Mouse (Mus musculus) MEL (cell line): Measurements from ENCODE around the gene Vmn2r1. TPM values are rescaled to one million over a fixed set of nuclear protein-coding genes. Genes with fewer than 3 reads are reported as not detected.

ENCODE experiments used
- DNase-seq: peaks from one replicate; pipeline ENCODE4 v3.0.0; 2011; ENCODE audit warnings: low read depth, low spot score
- H3K27ac ChIP-seq: 2 replicates; pipeline ENCODE4 v1.5.1; 2012; ENCODE audit warnings: low read depth, mild to moderate bottlenecking, control low read depth, low read length, moderate library complexity; ENCODE audit not compliant: control insufficient read depth
- H3K27me3 ChIP-seq, 2 experiments: fragments of 150-350 bp in 1 of 2; sonication (generic) in 1 of 2; 2 replicates each; pipeline ENCODE4 v1.6.1; 2012; ENCODE audit warnings: low read length in 2 of 2, mild to moderate bottlenecking in 2 of 2, improper control_type of control experiment in 1 of 2, moderate library complexity in 1 of 2; ENCODE audit not compliant: insufficient read depth in 2 of 2, control insufficient read depth in 1 of 2
- H3K36me3 ChIP-seq, 2 experiments: 2 replicates each; pipeline ENCODE4 v1.6.1; 2012 to 2014; ENCODE audit warnings: low read length in 2 of 2, improper control_type of control experiment in 1 of 2, inconsistent platforms in 1 of 2, mild to moderate bottlenecking in 1 of 2; ENCODE audit not compliant: insufficient read depth in 2 of 2, control insufficient read depth in 1 of 2
- H3K4me1 ChIP-seq, 2 experiments: fragments of 150-350 bp in 1 of 2; sonication (generic) in 1 of 2; 2 replicates each; pipeline ENCODE4 v1.6.1; 2012; ENCODE audit warnings: low read length in 2 of 2, improper control_type of control experiment in 1 of 2, mild to moderate bottlenecking in 1 of 2; ENCODE audit not compliant: insufficient read depth in 2 of 2, control insufficient read depth in 1 of 2
- H3K4me3 ChIP-seq, 2 experiments: fragments of 150-350 bp in 1 of 2; sonication (generic) in 1 of 2; 2 replicates each; pipeline ENCODE4 v1.5.1; 2012; ENCODE audit warnings: low read depth in 2 of 2, low read length in 2 of 2, mild to moderate bottlenecking in 2 of 2, moderate library complexity in 2 of 2, control low read depth in 1 of 2, improper control_type of control experiment in 1 of 2; ENCODE audit not compliant: control insufficient read depth in 1 of 2, insufficient read depth in 1 of 2
- H3K79me2 ChIP-seq: 2 replicates; pipeline ENCODE4 v1.6.1; 2012; ENCODE audit warnings: mild to moderate bottlenecking, low read length, moderate library complexity; ENCODE audit not compliant: control insufficient read depth, poor library complexity, insufficient read depth
- H3K9ac ChIP-seq: 2 replicates; pipeline ENCODE4 v1.6.1; 2012; ENCODE audit warnings: low read depth, mild to moderate bottlenecking, control low read depth, low read length, moderate library complexity; ENCODE audit not compliant: control insufficient read depth, poor library complexity, severe bottlenecking
- H3K9me3 ChIP-seq: fragments of 150-350 bp; sonication (generic); replicated peaks from 2 replicates; pipeline ENCODE4 v1.6.1; 2012; ENCODE audit warnings: mild to moderate bottlenecking, low read length, improper control_type of control experiment, moderate library complexity; ENCODE audit not compliant: insufficient read depth
- CHD2 ChIP-seq: IDR thresholded peaks from 2 replicates; pipeline ENCODE4 v1.6.1; 2011; ENCODE audit warnings: low read length, improper control_type of control experiment
- E2F4 ChIP-seq: IDR thresholded peaks from 2 replicates; pipeline ENCODE4 v1.6.1; 2011; ENCODE audit warnings: low read depth, low read length, improper control_type of control experiment, borderline replicate concordance
- GABPA ChIP-seq: IDR thresholded peaks from 2 replicates; pipeline ENCODE4 v1.6.1; 2012; ENCODE audit warnings: low read depth, mild to moderate bottlenecking, inconsistent platforms, low read length, improper control_type of control experiment, moderate library complexity
- GATA1 ChIP-seq: IDR thresholded peaks from 2 replicates; pipeline ENCODE4 v1.6.1; 2011; ENCODE audit warnings: low read depth, low read length, improper control_type of control experiment
- HCFC1 ChIP-seq: IDR thresholded peaks from 2 replicates; pipeline ENCODE4 v1.6.1; 2012; ENCODE audit warnings: low read depth, mild to moderate bottlenecking, inconsistent platforms, low read length, improper control_type of control experiment, moderate library complexity
- MAX ChIP-seq: IDR thresholded peaks from 2 replicates; pipeline ENCODE4 v1.6.1; 2011; ENCODE audit warnings: low read length, improper control_type of control experiment
- MAZ ChIP-seq: IDR thresholded peaks from 2 replicates; pipeline ENCODE4 v1.6.1; 2012; ENCODE audit warnings: low read depth, mild to moderate bottlenecking, inconsistent platforms, low read length, improper control_type of control experiment
- MYB ChIP-seq: IDR thresholded peaks from 2 replicates; pipeline ENCODE4 v1.6.1; 2011; ENCODE audit warnings: mild to moderate bottlenecking, low read depth, low read length, improper control_type of control experiment
- MYC ChIP-seq: IDR thresholded peaks from 2 replicates; pipeline ENCODE4 v1.6.1; 2011; ENCODE audit warnings: low read depth, mild to moderate bottlenecking, low read length, improper control_type of control experiment, moderate library complexity
- NRF1 ChIP-seq: IDR thresholded peaks from 2 replicates; pipeline ENCODE4 v1.6.1; 2014; ENCODE audit warnings: low read depth, mild to moderate bottlenecking, inconsistent platforms, low read length, improper control_type of control experiment, moderate library complexity; ENCODE audit not compliant: poor library complexity, insufficient read depth, severe bottlenecking
- POLR2AphosphoS2 ChIP-seq: IDR thresholded peaks from 2 replicates; pipeline ENCODE4 v1.6.1; 2011; ENCODE audit warnings: low read length, improper control_type of control experiment
- RAD21 ChIP-seq: IDR thresholded peaks from 2 replicates; pipeline ENCODE4 v1.6.1; 2011; ENCODE audit warnings: mild to moderate bottlenecking, low read depth, low read length, improper control_type of control experiment
- SIN3A ChIP-seq: IDR thresholded peaks from 2 replicates; pipeline ENCODE4 v1.6.1; 2012; ENCODE audit warnings: low read length, improper control_type of control experiment, inconsistent platforms
- SMC3 ChIP-seq: IDR thresholded peaks from 2 replicates; pipeline ENCODE4 v1.6.1; 2011; ENCODE audit warnings: low read depth, low read length, improper control_type of control experiment
- TBP ChIP-seq: IDR thresholded peaks from 2 replicates; pipeline ENCODE4 v1.8.0; 2011; ENCODE audit warnings: low read depth, low read length, improper control_type of control experiment
- TCF12 ChIP-seq: IDR thresholded peaks from 2 replicates; pipeline ENCODE4 v1.6.1; 2014; ENCODE audit warnings: low read depth, mild to moderate bottlenecking, inconsistent platforms, low read length, improper control_type of control experiment, moderate library complexity
- ZNF384 ChIP-seq: IDR thresholded peaks from 2 replicates; pipeline ENCODE4 v1.6.1; 2012; ENCODE audit warnings: low read depth, mild to moderate bottlenecking, inconsistent platforms, low read length, improper control_type of control experiment
- polyA plus RNA-seq, 2 experiments: library from polyadenylated mRNA; stranded (reverse) in 1 of 2; unstranded in 1 of 2; fragments of >175 nt in 1 of 2; fragments of >200 nt in 1 of 2; gene quantifications; 2 replicates each; pipeline versions ENCODE4 v1.2.1 to v1.2.4; 2012; ENCODE audit warnings: low replicate concordance in 2 of 2, low read depth in 1 of 2; ENCODE audit not compliant: insufficient read length in 2 of 2, insufficient read depth in 1 of 2, missing spikeins in 1 of 2
- total RNA-seq: library from RNA; depleted of rRNA; stranded (reverse); fragments of 300-350 nt; gene quantifications from 2 replicates; pipeline ENCODE4 v1.2.3, GENCODE M21; 2012; rRNA removed

The Vmn2r1 gene
- total and polyA plus RNA-seq, 3 experiments = 0.01 TPM; not detected in 2

GRCm38 (mm10) chr3:64141878-64142508 is 60.6 kb downstream of the Vmn2r1 start, which contains the start of gene Vmn2r2:
TSS of gene Vmn2r2 (minus strand) at chr3:64141928.
- Histone ChIP-seq H3K4me3 (no peak within 1 kb of the TSS), H3K79me2 (no peaks in the 10 kb centered on the region), H3K36me3 (no peaks in the 10 kb centered on the region), H3K27ac (no peak within 1 kb of the TSS), H3K9ac (no peak within 1 kb of the TSS), H3K9me3 (no peaks in the 10 kb centered on the region), H3K4me1 (no peaks in the 10 kb centered on the region), H3K27me3 (no peaks in the 10 kb centered on the region; a peak in 1 of 4 replicates)
- TF ChIP-seq TBP = no peak
- no peak for TF ChIP-seq RAD21
- TF ChIP-seq SMC3 = no peak
- TF ChIP-seq HCFC1 = no peak
- no peak for TF ChIP-seq MYC
- no peak for TF ChIP-seq NRF1
- TF ChIP-seq POLR2AphosphoS2 = no peak
- TF ChIP-seq GABPA = no peak
- TF ChIP-seq GATA1 = no peak
- TF ChIP-seq ZNF384 = no peak
- TF ChIP-seq MAZ = no peak
- no peak for TF ChIP-seq CHD2
- no peak for TF ChIP-seq E2F4
- no peak for TF ChIP-seq MAX
- TF ChIP-seq SIN3A = no peak
- no peak for TF ChIP-seq TCF12
- TF ChIP-seq MYB = no peak
- DNase-seq = no peak

Other genes starting within 250 kb of the Vmn2r1 start
- gene Plch1, start 182.1 kb upstream of the Vmn2r1 start, total RNA-seq = 0.13 and 0.23 TPM in 2 replicates
- under 1 TPM in 1 of 2 experiments, not detected in 1; 0.01 TPM for gene Plch1, start 182.1 kb upstream of the Vmn2r1 start, polyA plus RNA-seq
- 3.9 and 4.0 TPM in 2 replicates for gene E130311K13Rik, start 152.1 kb upstream of the Vmn2r1 start, total RNA-seq
- 1 to 10 TPM in 1 of 2 experiments, not detected in 1; 3.9 TPM for gene E130311K13Rik, start 152.1 kb upstream of the Vmn2r1 start, polyA plus RNA-seq
- gene Slc33a1, start 116.8 kb upstream of the Vmn2r1 start, total RNA-seq = 27.7 and 31.3 TPM in 2 replicates
- gene Slc33a1, start 116.8 kb upstream of the Vmn2r1 start, polyA plus RNA-seq = 100 to 1,000 TPM in 1 of 2 experiments, 10 to 100 TPM in 1; 27.2 to 123 TPM
- gene Gmps, start 105.4 kb upstream of the Vmn2r1 start, total RNA-seq = 40.4 and 41.8 TPM in 2 replicates
- 10 to 100 TPM; 31.6 to 59.3 TPM for gene Gmps, start 105.4 kb upstream of the Vmn2r1 start, polyA plus RNA-seq
- gene Vmn2r2, start 60.4 kb downstream of the Vmn2r1 start, total RNA-seq = not detected in 2 replicates
- gene Vmn2r2, start 60.4 kb downstream of the Vmn2r1 start, polyA plus RNA-seq = not detected
- gene Vmn2r3, start 208.2 kb downstream of the Vmn2r1 start, total RNA-seq = not detected in 2 replicates
- gene Vmn2r3, start 208.2 kb downstream of the Vmn2r1 start, polyA plus RNA-seq = under 1 TPM in 1 of 2 experiments, not detected in 1; 0.17 TPM